Mouse (Mus musculus) liver, postnatal 0 days (tissue): ENCODE data around the gene Suz12.

ENCODE experiments used
- CTCF ChIP-seq: sonication (generic); IDR thresholded peaks from 2 replicates; pipeline ENCODE4 v1.5.1; 2016; ENCODE audit warnings: antibody characterized with exemption, low read depth
- EP300 ChIP-seq: IDR thresholded peaks from 2 replicates; pipeline ENCODE4 v1.6.1; 2016; ENCODE audit warnings: antibody characterized with exemption, low read depth, mild to moderate bottlenecking

- no peak for TF ChIP-seq CTCF
- no peak for TF ChIP-seq EP300
Measured at GRCm38 (mm10) chr11:80081786-80082319, 88.9 kb downstream of the Suz12 start.
